Mouse (Mus musculus): Measurements from ENCODE around the gene Cnn3.

- TF ChIP-seq CTCF (IDR thresholded peaks at IDR 0.05) (no peak), EP300 (IDR thresholded peaks at IDR 0.05) (no peak)
Measured at GRCm38 (mm10) chr3:121490941-121491340, 64.6 kb downstream of the Cnn3 start.
